Mouse (Mus musculus): Measurements from ENCODE around the gene Treml4.

- TF ChIP-seq ELF1 (IDR thresholded peaks at IDR 0.05; ENCODE audit: low read depth, low read length), result no peak
- TF ChIP-seq HCFC1 (IDR thresholded peaks at IDR 0.05; ENCODE audit: low read depth, low read length), result no peak
- TF ChIP-seq CTCF (IDR thresholded peaks at IDR 0.05 in 2 of 3, conservative IDR thresholded peaks at IDR 0.05 in 1 of 3; ENCODE audit: control insufficient read depth in 1 of 3, insufficient read depth in 1 of 3, low read depth in 2 of 3, low read length in 3 of 3, poor library complexity in 1 of 3, severe bottlenecking in 1 of 3), result peak; percentile 41 to 57 (median 52)
- TF ChIP-seq EP300 (IDR thresholded peaks at IDR 0.05; ENCODE audit: low read depth in 1 of 2, low read length in 2 of 2), result no peak
- no peak for TF ChIP-seq USF1 (IDR thresholded peaks at IDR 0.05; ENCODE audit: low read depth, low read length)
- TF ChIP-seq POLR2AphosphoS5 (IDR thresholded peaks at IDR 0.05; ENCODE audit: borderline replicate concordance, low read depth, low read length), result no peak
- TF ChIP-seq TCF12 (IDR thresholded peaks at IDR 0.05; ENCODE audit: low read depth, low read length), result no peak
- TF ChIP-seq MYC (IDR thresholded peaks at IDR 0.05; ENCODE audit: low read depth, low read length), result no peak
- no peak for TF ChIP-seq GATA1 (IDR thresholded peaks at IDR 0.05; ENCODE audit: low read depth, low read length)
- TF ChIP-seq POLR2A (IDR thresholded peaks at IDR 0.05; ENCODE audit: control insufficient read depth in 1 of 2, insufficient read depth in 1 of 2, low read depth in 1 of 2, low read length in 2 of 2, poor library complexity in 1 of 2), result no peak
These were observed 22.7 kb downstream of the Treml4 start for GRCm38 (mm10) chr17:48286765-48287164.

All from MEL (cell line).